Mouse (Mus musculus): ENCODE data around the gene Cables2.

- TF ChIP-seq CTCF (IDR thresholded peaks at IDR 0.05; ENCODE audit: low read depth) (no peak), EP300 (optimal IDR thresholded peaks at IDR 0.05) (no peak)
These were observed 48.1 kb downstream of the Cables2 start for GRCm38 (mm10) chr2:180225044-180225761.

Measured in stomach, postnatal 0 days (tissue).